Mouse (Mus musculus) hindbrain, embryonic 12.5 days (tissue): ENCODE results near the gene 1700086D15Rik. TPM values are rescaled to one million over a fixed set of nuclear protein-coding genes. Genes with fewer than 3 reads are reported as not detected.

Experiments
- ATAC-seq: fragments of 200-750 bp; cut with Nextera tagmentation; 2 replicates; pipeline ENCODE4 v1.8.0; 2017; ENCODE audit warnings: moderate TSS enrichment; ENCODE audit not compliant: low FRiP score
- H3K27ac ChIP-seq: fragments of 300-500 bp; sonication (generic); 2 replicates; pipeline ENCODE4 v1.5.1; 2016; ENCODE audit warnings: mild to moderate bottlenecking
- H3K27me3 ChIP-seq: fragments of 300-500 bp; sonication (generic); 2 replicates; pipeline ENCODE4 v1.6.1; 2016; ENCODE audit warnings: mild to moderate bottlenecking
- H3K36me3 ChIP-seq: fragments of 300-500 bp; sonication (generic); 2 replicates; pipeline ENCODE4 v1.6.1; 2016; ENCODE audit warnings: mild to moderate bottlenecking
- H3K4me1 ChIP-seq: fragments of 300-500 bp; sonication (generic); 2 replicates; pipeline ENCODE4 v1.6.1; 2016
- H3K4me2 ChIP-seq: fragments of 300-500 bp; sonication (generic); replicated peaks from 2 replicates; pipeline ENCODE4 v1.6.1; 2016; ENCODE audit warnings: mild to moderate bottlenecking
- H3K4me3 ChIP-seq: fragments of 300-500 bp; sonication (generic); 2 replicates; pipeline ENCODE4 v1.5.1; 2016; ENCODE audit warnings: mild to moderate bottlenecking
- H3K9ac ChIP-seq: fragments of 300-500 bp; sonication (generic); 2 replicates; pipeline ENCODE4 v1.6.1; 2016; ENCODE audit warnings: mild to moderate bottlenecking, moderate library complexity
- H3K9me3 ChIP-seq: fragments of 300-500 bp; sonication (generic); replicated peaks from 2 replicates; pipeline ENCODE4 v1.6.1; 2016; ENCODE audit warnings: mild to moderate bottlenecking
- WGBS: fragments of 180-500 bp; shearing (Covaris S2); methylation state at CpG from one replicate; pipeline ENCODE4 v1.1.7; 2016; 5-methylcytosine and 5-hydroxymethylcytosine counted together
- polyA plus RNA-seq: library from polyadenylated mRNA; unstranded; fragments of >200 nt; fragmentation: Nextera tagmentation; extraction: Ambion mirVana; gene quantifications from 2 replicates; pipeline ENCODE4 v1.2.1, GENCODE M21; 2016

Gene 1700086D15Rik
- polyA plus RNA-seq, 1 experiment from 2014 or later = not detected

DNA sequence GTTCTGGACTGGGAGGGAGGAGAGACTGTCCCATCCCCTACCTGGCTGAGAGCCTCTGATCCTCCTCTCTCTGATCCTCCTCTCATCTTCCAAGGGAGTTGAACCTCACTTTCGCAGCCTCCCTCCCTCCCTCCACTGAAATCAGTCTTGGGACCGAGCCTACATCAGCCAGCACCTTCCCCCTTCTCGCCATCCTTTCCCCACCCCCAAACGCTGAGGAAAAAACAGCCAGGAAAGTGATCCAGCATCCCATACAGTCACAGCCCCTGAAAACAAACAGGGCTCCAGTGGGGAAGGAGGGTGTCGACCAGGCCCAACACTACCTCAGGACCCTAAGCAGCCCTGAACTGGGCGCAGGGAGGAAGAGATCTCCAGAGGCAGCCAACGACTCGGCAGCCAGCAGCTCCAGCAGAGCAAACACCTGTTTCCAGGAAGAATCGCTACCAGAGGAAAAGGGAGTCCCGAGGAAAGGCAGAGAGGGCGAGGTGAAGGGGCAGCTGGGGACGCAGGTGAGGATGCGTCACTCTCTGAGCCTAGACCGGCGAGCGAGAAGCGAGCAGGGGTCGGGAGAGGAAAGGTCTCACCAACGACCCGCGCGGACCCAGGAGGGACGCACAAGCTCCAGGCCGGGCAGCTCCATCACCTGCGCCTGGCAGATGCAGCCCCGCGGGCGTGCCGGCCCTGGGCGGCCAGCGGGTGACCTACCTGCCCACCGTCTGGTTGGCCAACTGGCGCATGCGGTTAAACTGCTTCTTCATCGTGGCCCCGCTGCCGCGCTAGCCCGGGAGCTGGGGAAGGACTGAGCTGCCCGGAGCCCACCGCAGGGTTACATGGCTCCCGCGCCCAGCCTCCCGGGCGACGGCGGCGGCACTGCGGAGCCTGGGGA lies 2.4 kb upstream of the 1700086D15Rik start:
- Histone ChIP-seq H3K27ac (peak overlapping the region; percentile 75), H3K4me2 (peak overlapping the region; percentile 94), H3K9me3 (no peaks in the 10 kb centered on the region), H3K9ac (peak overlapping the region; percentile 88), H3K4me3 (peak overlapping the region; percentile 89), H3K4me1 (peaks cover 7% of the 10 kb centered on the region), H3K27me3 (peaks cover 14% of the 10 kb centered on the region), H3K36me3 (no peaks in the 10 kb centered on the region)
- WGBS = 0% methylated on average over 49 of the region's 49 CpGs
- peak; percentile 85 for ATAC-seq

GRCm38 (mm10) chr11:65160991-65161880 lies 1.5 kb upstream of the 1700086D15Rik start:
- Histone ChIP-seq H3K36me3 (no peaks in the 10 kb centered on the region), H3K27me3 (peaks cover 14% of the 10 kb centered on the region), H3K9me3 (no peaks in the 10 kb centered on the region), H3K4me2 (peak overlapping the region; percentile 94), H3K4me3 (peak overlapping the region; percentile 89), H3K27ac (no peak overlapping the region), H3K9ac (no peak overlapping the region), H3K4me1 (peaks cover 7% of the 10 kb centered on the region)
- WGBS = 61% methylated on average over 7 of the region's 7 CpGs
- no peak for ATAC-seq

DNA sequence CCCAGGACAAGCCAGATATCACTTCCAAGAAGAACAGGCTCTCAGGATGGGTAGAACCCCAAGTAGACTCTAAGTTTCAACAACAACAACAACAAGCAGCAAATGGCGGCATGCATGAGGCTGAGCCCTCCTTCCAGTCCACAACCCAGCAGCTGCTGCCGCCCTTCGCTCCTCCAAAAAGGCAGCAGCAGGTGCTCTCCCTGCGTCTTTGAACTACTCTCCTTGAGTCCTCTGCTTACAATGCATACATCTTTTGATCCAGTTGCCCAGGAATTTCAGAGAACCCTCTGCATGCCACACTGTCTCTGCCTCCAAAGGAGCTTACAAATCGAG lies 1.1 kb downstream of the 1700086D15Rik start:
- Histone ChIP-seq H3K27ac (no peak overlapping the region), H3K4me1 (peaks cover 7% of the 10 kb centered on the region), H3K9me3 (no peaks in the 10 kb centered on the region), H3K36me3 (no peaks in the 10 kb centered on the region), H3K27me3 (peaks cover 14% of the 10 kb centered on the region), H3K4me3 (no peak overlapping the region), H3K4me2 (no peak overlapping the region), H3K9ac (no peak overlapping the region)
- WGBS = 97% methylated on average over 5 of the region's 5 CpGs
- no peak for ATAC-seq

DNA sequence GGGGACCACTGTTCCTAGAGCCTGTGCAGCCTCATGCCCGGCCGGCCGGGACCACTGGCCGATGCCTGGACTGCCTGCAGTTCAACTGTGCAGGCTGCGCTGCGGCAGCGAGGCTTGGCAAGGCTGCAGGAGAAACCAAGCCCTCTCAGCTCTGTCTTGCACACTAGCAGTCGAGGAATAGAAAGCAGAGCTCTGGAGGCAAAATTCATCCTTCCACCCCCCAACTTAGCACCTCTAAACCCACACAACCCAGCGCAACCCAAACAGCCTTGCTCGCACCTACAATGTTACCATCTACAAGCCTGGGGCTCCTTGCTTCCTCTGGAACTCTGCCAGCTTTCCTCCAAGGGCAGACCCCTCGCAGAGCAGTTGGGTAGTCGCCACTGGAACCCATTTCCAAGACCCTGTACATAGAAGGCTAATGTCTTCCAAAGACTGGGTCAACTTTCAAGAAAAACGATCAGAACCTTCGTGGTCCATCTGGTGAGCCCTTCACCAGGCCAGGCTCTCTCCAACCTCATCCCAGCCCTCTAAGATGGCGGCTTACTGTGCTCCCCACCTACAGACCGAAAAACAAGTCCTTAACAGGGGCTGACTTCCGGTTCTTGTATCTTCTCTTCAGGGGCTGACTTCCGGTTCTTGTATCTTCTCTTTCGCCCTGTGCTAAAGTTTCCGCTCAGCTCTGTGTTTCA lies 1.6 kb downstream of the 1700086D15Rik start:
- no peak overlapping the region for H3K4me2 ChIP-seq
- H3K4me3 ChIP-seq = no peak overlapping the region
- WGBS = 90% methylated on average over 20 of the region's 20 CpGs
- no peaks in the 10 kb centered on the region for H3K9me3 ChIP-seq
- H3K27me3 ChIP-seq = peaks cover 11% of the 10 kb centered on the region
- H3K4me1 ChIP-seq = peaks cover 7% of the 10 kb centered on the region
- no peak overlapping the region for H3K27ac ChIP-seq
- no peak for ATAC-seq
- no peaks in the 10 kb centered on the region for H3K36me3 ChIP-seq
- H3K9ac ChIP-seq = no peak overlapping the region

- Histone ChIP-seq H3K27me3 (no peaks in the 10 kb centered on the region), H3K27ac (no peak overlapping the region), H3K4me2 (no peak overlapping the region), H3K9me3 (no peaks in the 10 kb centered on the region), H3K4me1 (no peaks in the 10 kb centered on the region), H3K9ac (no peak overlapping the region), H3K4me3 (no peak overlapping the region), H3K36me3 (no peaks in the 10 kb centered on the region)
- 91% methylated on average over 5 of the region's 5 CpGs for WGBS
- no peak for ATAC-seq
Observed at GRCm38 (mm10) chr11:65153006-65153405, 6.7 kb downstream of the 1700086D15Rik start.

GRCm38 (mm10) chr11:65148441-65148840 lies 11.2 kb downstream of the 1700086D15Rik start:
- ATAC-seq = no peak
- 83% methylated on average over 7 of the region's 7 CpGs for WGBS
- Histone ChIP-seq H3K9me3 (no peaks in the 10 kb centered on the region), H3K9ac (no peak overlapping the region), H3K36me3 (no peaks in the 10 kb centered on the region), H3K4me2 (no peak overlapping the region), H3K27me3 (no peaks in the 10 kb centered on the region), H3K4me3 (no peak overlapping the region), H3K27ac (no peak overlapping the region), H3K4me1 (no peaks in the 10 kb centered on the region)

DNA sequence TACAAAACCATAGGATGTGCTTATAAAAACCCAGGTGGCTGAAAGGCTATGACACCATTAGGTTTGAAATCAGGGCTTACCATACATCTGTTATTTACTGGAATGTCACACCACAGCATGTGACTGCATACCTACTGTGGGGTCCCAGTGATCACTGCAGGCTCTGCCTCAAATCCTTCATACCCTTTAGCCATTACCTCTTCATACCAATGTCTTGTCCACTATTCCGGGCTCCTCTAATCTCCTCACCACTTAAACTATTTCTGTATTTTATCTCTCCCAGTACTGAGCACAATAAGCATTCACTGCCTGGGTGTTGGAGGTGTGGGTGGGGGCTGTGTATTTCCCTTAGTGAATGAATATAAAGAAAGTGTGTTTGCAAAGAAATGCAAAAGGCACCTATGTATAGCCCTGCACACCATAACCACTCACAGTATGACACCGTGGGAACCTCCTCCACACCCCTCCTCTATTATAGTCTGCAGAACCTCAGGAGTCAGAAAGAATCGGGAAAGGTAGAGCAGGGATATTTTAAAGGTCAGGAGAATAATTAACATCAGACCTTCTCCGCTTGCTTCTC lies 16.8 kb downstream of the 1700086D15Rik start:
- 72% methylated on average over 4 of the region's 4 CpGs for WGBS
- H3K4me2 ChIP-seq = no peak overlapping the region
- H3K4me3 ChIP-seq = no peak overlapping the region
- H3K4me1 ChIP-seq = no peaks in the 10 kb centered on the region
- H3K27ac ChIP-seq = no peak overlapping the region
- H3K9me3 ChIP-seq = no peaks in the 10 kb centered on the region
- no peaks in the 10 kb centered on the region for H3K36me3 ChIP-seq
- H3K27me3 ChIP-seq = no peaks in the 10 kb centered on the region
- H3K9ac ChIP-seq = no peak overlapping the region
- no peak for ATAC-seq

DNA sequence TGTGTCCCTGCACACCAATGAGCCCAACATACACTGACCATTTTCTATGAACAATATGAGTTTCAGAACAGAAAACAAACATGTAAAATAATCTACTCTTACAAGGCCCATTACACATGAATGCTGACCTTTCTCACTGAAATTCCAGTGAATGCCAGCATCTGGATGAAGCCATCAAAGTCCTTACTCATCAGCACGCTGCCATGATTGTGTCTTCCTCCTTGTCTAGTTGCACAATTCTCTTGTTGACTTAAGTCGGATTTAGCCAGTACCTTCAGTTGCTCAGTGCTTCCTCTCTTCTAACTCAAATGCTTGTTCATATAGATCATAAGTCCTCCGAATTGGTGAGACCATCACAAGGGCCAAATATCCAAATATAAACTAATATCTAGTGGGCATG lies 20.7 kb downstream of the 1700086D15Rik start:
- Histone ChIP-seq H3K4me2 (no peak overlapping the region), H3K27ac (no peak overlapping the region), H3K27me3 (no peaks in the 10 kb centered on the region), H3K9me3 (no peaks in the 10 kb centered on the region), H3K9ac (no peak overlapping the region), H3K36me3 (no peaks in the 10 kb centered on the region), H3K4me3 (no peak overlapping the region), H3K4me1 (peaks cover 10% of the 10 kb centered on the region; the same call in 1 of the 2 replicates)
- 90% methylated on average over 3 of the region's 3 CpGs for WGBS
- no peak for ATAC-seq

GRCm38 (mm10) chr11:65137145-65137652 lies 22.5 kb downstream of the 1700086D15Rik start:
- WGBS = 67% methylated on average over 2 of the region's 2 CpGs
- Histone ChIP-seq H3K9me3 (no peaks in the 10 kb centered on the region), H3K4me1 (peaks cover 10% of the 10 kb centered on the region; the same call in 1 of the 2 replicates), H3K4me2 (no peak overlapping the region), H3K27me3 (no peaks in the 10 kb centered on the region), H3K36me3 (no peaks in the 10 kb centered on the region), H3K9ac (no peak overlapping the region), H3K27ac (no peak overlapping the region), H3K4me3 (no peak overlapping the region)
- ATAC-seq = no peak

GRCm38 (mm10) chr11:65135251-65135739 lies 24.4 kb downstream of the 1700086D15Rik start:
- no peak overlapping the region for H3K4me2 ChIP-seq
- H3K9ac ChIP-seq = no peak overlapping the region
- ATAC-seq = no peak
- no peaks in the 10 kb centered on the region for H3K36me3 ChIP-seq
- no peaks in the 10 kb centered on the region for H3K27me3 ChIP-seq
- WGBS = 86% methylated on average over 8 of the region's 8 CpGs
- no peaks in the 10 kb centered on the region for H3K9me3 ChIP-seq
- H3K4me3 ChIP-seq = no peak overlapping the region
- no peak overlapping the region for H3K27ac ChIP-seq
- H3K4me1 ChIP-seq = peaks cover 10% of the 10 kb centered on the region; the same call in 1 of the 2 replicates

GRCm38 (mm10) chr11:65133661-65134060 lies 26.0 kb downstream of the 1700086D15Rik start:
- 88% methylated on average over 4 of the region's 4 CpGs for WGBS
- H3K27me3 ChIP-seq = no peaks in the 10 kb centered on the region
- no peaks in the 10 kb centered on the region for H3K9me3 ChIP-seq
- H3K27ac ChIP-seq = no peak overlapping the region
- H3K9ac ChIP-seq = no peak overlapping the region
- no peak overlapping the region for H3K4me3 ChIP-seq
- H3K4me1 ChIP-seq = peaks cover 10% of the 10 kb centered on the region; the same call in 1 of the 2 replicates
- no peak overlapping the region for H3K4me2 ChIP-seq
- ATAC-seq = no peak
- no peaks in the 10 kb centered on the region for H3K36me3 ChIP-seq
